Mouse (Mus musculus) cerebellum, postnatal 14 days (tissue): ENCODE measurements around the gene Crhr1.

Source experiments
- DNase-seq, 2 experiments: peaks; one replicate each; pipeline ENCODE4 v3.0.0; 2021; ENCODE audit warnings: mixed read lengths in 2 of 2

The Crhr1 gene

DNA sequence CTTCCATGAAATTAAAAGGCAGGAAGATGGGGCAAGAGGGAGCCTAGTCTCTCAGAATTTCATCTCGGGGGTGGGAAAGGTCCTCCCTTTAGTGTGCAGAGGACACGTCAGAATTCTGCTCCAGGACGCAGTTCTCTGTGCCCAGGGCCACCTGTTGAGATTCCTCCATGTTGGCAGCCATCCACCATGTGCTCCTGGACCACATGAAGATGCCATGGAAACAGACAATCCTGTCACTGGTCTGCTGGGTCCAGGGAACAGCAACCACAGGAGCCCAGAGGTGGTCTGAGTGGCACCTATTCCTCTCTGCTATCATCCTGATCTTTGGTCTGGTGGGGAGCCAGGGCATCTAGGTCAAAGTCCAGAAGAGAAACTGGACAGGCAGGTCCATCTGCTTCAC is 6.3 kb downstream of the Crhr1 start:
- peak; percentile 72 to 77 for DNase-seq

DNA sequence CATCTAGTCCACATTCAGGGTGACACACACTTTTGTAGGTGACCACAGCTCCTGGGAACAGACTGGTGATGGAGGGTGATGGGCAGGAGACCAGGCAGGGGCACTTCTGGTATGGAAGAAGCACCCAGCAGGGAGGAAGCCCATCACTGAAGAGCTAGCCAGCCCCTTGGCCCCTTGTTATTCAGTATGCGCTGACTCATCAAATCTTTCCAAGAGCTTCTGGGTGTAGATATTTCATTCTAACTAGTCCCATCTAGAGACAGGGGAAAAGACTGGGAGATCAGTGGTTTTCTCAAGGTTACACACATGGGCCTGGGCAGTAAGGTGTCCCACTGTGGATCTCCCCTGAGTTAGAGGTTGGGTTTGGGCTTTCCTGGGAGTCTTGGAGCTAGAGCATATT is 12.3 kb downstream of the Crhr1 start:
- DNase-seq: no peak

DNA sequence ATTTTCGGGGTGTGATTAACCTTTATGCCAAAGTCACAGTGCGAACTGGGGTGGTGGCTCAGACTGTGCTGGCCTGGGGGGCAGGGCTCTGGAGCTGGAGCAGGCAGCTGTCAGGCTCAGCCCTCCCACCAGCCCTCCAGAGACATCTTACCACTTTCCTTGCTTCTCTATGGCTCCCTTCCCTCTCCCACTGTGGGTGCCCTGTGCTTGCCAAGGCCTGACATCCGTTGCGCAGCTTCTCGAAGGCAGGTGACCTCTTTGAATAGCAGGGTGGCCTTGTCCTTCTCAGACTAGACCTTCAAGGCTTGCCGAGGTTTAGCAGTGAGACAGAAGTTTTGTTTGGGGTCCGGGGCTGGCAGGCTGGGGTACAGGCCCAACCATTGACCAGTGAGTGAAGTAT is 16.1 kb downstream of the Crhr1 start:
- peak; percentile 77 to 81 for DNase-seq

DNA sequence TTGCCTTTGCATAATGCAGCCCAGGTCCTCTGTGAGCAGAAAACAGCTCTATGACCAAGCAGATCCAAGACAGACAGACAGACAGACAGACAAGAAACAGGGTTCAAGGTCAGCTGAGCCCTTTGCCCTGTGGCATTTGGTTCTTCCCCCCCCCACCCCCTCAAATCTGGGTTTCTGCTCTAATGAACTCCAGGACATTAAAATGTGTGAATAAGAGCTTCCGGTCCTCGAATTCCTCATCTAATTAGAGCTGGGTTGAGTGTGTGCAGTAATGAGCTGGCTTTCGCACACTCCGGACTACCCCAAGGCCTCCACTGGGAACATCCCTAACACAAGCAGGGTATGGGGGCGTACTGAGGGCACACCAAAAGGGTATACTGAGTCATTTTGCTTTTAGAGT is 18.3 kb downstream of the Crhr1 start:
- no peak for DNase-seq

DNA sequence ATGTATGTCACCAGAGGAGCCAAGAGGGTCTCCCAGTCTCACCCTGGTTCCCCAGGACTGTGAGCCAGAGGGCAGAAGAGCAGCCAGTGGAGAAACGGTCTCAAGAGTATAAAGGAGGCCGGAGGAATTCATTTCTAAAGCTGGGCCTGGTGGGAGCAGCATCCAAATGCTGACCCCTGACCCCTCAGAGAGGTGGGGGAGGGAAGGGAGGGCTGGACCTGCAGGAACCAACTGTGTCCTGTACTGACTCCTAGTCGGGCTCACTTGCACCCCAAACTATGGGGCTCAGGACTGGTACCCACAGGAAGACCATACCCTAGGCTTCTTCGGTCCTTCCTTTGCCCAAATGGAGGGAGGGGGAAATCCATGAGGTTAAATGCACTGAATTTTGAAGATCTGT is 21.7 kb downstream of the Crhr1 start:
- DNase-seq: no peak

DNA sequence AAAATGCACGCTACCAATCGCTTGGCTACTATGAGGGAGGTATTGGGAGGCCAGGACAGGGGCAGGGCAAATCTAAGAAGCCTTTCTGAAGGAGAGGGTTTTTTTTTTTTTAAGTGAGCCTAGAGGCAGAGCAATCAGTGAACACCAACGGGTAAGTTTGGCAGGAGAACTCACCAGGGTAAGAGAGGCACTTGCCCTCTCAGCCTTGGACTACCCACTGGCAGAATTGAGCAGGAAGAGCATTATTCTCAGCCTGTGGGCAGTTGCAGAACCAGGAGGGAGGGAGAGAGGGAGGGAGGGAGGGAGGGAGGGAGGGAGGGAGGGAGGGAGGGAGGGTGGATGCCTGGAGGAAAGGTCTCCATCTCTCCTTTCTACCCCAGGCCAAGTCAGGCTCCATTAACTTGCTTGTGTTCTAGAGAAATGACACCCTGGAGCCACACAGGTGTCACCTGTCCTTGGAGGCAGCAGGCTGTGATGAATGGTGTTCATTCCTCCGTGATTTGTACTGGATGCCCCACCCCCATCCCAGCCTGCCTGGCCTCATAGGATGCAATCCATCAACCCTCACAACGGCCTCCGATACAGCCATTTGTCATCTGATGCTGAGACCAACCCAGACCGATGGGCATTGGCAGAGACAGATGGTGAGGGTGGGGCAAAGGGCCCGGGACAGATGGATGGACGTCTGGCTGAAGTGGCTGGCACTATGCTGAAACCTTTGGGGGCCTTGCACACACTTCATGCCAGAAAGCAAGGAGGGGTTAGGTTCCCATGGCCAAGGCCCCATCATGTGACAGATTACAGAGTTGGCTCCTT is 22.4 kb downstream of the Crhr1 start:
- peak; percentile 96 to 97 for DNase-seq

DNA sequence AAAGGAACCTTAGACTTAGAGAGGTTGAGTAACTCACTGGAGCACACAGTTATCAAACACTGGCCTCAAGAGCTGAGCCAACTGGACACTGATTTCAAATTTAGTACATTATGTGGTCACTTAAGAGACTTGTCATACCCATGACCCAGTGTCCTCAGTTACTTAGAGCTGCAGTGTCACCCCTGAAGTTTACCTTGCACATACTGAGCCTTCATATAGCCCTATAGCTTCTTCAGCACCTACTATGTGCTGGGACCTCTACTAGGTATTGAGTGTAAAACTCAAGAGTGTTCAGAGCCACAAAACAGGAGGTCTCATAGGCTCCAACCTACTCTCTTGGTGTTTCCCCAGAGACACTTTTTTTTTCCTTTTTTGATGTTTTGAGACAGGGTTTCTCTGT is 23.2 kb downstream of the Crhr1 start:
- no peak for DNase-seq

DNA sequence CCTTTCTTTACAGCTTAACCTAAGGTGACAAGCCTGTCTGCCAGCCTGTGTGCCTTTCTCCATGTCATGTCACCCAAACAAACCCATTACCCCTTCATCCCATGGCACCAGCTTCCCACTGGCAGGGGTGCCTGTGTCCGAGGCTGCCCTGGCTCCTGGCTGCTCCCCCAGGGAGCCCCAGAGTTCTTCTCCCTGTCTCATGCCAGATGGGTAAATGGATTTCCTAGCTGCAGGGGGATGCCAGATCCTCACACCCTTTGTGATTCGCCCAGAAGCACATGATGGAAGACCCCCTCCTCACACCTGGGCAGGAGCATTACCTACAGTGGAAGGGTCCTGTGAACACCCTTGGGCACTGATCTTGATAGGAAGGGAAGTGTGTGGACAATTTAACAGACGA is 23.7 kb downstream of the Crhr1 start:
- no peak for DNase-seq

DNA sequence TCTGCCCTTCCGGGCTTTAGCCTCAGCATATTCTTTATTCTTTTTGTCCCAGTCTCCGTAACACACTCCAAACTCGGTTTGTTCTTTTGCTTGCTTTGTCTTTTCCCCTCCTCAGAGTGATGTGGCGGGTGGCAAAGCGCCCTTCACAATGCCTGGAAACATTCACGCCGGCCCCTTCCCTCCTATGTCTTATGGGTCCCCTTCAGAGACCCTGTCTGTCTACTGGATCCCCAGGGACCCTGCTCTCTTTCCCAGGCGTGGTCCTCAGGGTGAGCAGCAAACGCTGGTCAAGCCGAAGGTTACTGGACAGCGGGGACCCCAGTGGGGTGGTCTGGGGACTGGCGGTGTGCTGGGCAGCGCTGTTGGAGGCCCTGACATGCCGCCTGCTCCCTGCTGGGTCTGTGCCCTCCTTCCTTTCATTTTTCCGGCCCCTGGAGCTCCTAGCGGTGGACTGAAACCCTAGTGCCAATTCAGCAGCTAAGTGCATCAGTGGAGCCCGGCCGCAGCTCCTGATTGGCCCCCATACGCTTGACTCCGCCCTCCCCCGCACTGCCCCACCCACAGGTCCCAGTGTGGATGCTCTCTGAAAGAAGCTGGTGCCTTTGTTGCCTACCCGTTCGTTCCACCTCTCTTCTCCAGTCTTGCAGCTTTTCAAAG is 25.1 kb downstream of the Crhr1 start:
- DNase-seq: peak; percentile 91

DNA sequence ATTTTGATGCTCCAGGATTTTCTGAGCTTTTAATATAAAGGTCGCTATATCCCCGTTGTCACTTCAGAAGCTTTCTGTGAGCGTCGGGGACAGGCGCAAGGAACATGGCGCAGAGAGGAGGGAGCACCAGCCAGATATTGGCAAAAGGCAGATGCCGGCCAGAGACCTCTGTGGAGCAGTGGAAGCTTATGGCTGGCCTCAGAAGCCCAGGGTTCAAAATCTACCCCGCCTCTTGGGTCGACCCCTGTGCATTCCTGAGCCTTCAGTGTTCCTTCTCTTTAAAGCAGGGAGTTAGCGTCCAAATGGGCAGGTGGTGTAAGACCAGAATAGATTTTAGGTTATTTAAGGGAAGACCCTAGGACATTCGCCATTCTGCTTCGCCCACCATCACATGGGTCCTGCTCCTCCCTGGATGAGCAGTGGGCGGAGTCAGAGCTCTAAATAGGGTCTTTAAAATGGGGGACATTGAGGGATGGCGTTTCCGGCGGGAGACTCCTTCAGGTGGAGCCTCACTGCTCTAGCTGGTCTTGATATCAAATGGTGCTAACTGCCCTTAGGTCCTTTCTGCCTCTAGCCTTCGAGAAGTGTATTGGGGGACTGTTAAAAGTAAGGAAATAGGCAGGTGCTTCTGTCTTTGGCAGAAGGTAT is 25.7 kb downstream of the Crhr1 start:
- no peak for DNase-seq

DNA sequence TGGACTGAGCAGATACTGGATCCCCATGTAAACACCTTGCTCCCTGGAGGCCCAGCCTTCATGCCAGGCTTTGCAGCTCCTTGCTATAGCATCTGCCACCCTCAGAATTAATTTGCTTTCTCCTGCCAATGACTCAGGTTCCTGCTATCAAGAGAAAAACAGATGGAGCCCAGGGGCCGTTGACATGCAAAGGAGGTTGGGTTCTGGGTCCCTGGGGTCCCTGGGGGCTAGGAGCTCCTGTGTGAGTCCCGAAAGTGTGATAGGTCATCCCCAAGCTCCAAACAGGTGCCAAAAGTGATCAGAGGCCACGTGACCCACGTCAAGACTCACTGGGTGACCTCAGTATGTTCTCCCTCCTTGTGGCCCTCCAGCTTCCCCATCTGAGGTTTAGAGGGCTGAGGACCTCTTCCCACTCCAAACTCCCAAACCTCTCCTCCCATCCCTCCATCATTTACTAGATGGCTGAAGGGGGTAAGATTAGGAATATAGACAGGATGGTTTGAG is 27.2 kb downstream of the Crhr1 start:
- DNase-seq: no peak

DNA sequence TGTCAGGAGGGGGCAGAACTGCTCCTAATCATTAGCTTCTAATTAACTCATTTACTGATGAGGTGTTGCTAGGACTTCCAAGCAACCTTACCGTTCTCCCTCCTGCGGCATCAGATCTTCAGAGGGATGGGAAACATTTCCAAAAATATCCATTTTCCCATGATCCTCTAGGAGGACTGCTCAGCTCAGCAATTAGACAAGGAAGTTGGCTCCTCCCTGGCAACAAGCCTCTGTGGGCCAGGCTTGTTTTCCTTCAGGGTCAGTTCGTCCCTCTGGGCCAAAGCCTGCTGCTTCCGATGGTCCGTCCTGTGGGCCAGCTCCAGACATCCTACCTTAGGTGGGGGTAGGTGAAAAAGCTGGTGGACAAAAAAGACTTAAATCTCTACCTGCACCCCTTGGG is 28.5 kb downstream of the Crhr1 start:
- no peak for DNase-seq

DNA sequence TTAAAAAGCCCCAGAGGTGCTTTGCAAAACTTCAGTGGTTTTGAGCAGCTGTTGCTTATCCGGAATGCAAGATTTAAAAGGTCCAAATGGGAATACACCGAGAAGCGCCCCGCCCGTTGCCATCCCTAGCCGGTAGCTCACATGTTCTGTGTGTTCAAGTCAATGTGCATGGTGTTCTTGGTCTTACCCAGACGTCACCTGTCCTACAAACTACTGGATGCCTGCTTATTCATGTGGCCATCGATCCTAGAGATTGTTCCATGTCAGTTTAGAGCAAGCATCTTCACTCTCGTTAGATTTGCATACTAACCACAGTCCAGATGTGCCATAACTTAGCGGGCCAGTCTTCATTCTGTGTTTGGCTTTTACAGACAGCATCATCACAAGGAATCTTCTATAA is 31.6 kb downstream of the Crhr1 start:
- no peak for DNase-seq

DNA sequence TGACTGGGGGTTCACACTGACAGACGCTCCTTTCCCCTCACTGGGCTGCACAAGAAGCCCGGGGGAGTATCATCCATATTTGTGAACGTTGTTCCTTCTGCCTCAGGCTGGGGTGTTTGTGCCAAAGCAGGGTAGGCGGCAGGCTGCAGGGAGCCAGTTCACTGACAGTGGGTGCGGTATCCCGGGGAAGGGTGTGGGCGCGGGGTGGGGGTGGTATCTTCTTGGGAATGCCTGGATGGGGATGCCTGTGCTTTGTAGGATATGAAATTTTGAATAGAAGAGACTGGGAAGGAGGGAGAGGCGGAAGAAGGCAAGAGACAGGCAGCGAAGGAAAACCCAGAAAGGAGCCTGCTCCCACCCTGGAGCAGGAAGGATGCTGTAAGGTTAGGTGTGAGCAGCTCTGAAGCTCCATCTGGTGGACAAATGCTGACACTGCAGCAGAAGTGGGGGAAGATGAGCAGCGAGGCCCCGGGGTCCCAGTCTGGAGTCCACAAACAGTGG is 38.7 kb downstream of the Crhr1 start:
- DNase-seq: peak; percentile 90 to 92

DNA sequence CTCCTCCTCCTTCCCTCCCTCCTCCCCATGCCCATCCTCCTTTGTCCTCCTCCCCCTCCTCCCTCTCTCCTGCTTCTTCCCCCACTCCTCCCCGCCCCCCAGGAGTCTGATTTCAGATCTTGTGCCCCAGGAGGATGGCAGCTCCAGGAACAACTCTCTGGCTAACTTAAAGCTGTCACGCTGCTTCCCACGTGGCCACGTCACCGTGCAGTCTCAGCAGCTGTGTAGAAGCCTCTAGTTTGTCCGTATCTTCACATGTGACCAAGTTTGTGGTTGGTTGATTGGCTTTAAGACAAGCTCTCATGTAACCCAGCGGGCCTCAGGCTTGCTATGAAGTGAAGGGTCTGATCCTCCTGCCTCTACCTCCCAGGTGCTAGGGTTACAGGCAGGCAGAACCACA is 46.2 kb downstream of the Crhr1 start:
- DNase-seq: peak in 1 of 2 experiments; percentile 32

DNA sequence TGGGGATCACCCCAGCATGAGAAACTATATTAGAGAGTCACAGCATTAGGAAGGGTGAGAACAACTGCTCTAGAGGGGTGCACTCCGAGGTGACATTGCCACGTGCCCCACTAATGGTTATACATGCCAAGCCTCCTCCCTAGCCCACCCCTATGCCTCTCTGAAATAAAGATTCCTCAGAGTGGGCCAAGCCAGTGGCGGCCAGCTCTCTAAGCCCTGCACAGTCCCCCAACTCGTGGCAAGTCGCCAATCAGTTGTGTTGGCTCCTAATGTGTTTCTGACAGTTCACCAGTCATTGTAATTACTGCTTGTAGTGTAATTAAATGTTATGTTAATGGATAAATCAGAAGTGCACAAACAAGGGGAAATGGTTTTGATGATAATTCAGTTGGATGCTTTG is 47.1 kb downstream of the Crhr1 start:
- DNase-seq: peak; percentile 53 to 71

DNA sequence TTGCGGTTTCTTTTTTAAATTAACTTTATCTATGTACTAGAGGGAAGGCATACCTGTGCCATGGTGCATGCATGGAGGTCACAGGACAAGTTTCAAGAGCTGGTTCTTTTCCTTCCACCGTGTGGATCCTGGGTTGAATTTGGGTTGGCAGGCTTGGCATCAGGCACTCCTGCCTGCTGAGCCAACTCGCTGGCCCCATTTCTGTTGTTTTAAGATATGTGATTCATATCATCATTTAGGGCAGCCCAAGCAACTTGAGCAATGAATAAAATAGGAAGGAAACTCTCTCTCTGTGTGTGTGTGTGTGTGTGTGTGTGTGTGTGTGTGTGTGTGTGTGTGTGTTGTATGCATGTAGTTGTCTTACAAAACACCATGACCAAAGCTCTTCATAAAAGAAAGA is 49.5 kb downstream of the Crhr1 start:
- peak; percentile 32 to 59 for DNase-seq

DNA sequence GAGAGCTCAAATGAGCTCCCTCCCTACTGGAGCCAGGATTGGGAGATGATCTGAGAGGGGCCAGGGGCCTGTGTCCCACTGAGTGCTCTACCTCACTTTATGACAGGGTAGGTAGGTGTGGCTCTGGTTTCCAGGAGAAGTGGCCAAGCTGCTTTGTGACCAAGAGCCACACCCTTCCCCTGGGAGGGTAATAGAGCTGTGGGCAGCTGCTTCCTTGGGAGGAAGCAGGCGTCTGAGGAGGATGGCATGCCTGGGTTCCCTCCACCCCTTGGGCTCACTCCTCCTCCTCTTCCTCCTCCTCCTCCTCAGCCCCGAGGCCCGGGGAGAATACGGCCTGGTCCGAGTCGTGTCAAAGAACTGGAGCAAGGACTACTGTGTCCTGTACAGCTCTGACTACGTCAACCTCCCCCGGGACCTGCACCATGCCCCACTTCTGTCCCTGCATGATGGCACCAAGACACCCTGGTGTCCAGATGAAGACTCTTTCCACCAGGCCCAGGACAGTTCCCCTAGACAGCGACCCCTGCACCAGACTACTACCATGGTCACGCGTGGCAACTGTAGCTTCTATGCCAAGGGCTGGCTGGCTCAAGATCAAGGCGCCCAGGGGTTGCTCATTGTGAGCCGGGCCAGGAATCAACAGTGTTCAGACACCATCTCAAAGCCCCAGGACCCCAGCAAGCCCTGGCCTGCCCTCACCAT is 53.6 kb downstream of the Crhr1 start, which contains the start of gene Sppl2c:
TSS of gene Sppl2c (plus strand) at position 193 of the 702 bp plus-strand sequence.
- peak in 1 of 2 experiments; percentile 36 for DNase-seq

DNA sequence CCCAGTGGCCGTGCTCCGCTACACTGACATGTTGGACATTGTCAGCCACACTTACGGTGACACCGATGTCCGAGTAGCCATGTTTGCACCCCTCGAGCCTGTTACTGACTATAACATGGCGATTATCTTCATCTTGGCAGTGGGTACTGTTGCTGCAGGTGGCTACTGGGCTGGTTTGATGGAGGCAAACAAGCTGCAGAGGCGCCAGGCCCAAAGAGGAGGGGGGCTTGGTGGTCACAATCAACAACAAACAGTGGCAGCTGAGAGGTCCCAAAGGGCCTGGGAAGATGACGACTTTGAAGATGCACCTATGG is 54.1 kb downstream of the Crhr1 start:
- DNase-seq: no peak

DNA sequence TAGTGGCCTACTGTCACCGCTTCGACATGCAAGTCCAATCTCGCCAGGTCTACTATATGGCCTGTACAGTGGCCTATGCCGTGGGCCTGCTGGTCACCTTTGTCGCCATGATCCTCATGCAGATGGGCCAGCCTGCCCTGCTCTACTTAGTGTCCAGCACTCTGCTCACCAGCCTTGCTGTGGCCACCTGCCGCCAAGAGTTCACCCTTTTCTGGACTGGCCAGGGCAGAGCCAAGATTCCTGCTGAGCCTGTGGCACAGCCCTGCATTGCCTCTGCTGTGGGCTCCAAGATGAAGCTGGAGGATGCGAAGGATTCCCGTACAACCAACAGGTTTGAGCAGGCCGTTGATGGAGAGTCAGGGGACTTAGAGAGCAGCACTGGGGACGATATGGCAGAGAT is 55.1 kb downstream of the Crhr1 start:
- peak; percentile 27 to 51 for DNase-seq

DNA sequence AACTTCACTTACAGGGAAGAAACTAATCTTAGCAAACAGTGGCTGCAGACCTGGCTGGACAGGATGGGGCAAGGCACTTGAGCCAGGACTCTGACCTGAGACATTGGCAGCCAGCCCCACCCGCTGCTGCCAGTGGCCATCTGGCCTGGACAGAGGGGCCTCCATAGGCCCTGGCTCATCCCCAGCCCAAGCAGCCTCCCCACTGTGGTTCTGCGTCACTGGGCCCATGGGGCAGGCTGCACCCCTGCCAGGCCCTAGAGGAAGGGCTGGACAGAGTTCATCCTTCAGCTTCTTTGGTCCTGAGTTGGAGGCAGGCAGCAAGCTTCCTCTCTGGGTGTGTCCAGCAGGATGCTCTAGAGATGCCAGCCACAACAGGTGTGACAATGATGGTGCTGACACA is 57.4 kb downstream of the Crhr1 start:
- DNase-seq: peak; percentile 91 to 93

DNA sequence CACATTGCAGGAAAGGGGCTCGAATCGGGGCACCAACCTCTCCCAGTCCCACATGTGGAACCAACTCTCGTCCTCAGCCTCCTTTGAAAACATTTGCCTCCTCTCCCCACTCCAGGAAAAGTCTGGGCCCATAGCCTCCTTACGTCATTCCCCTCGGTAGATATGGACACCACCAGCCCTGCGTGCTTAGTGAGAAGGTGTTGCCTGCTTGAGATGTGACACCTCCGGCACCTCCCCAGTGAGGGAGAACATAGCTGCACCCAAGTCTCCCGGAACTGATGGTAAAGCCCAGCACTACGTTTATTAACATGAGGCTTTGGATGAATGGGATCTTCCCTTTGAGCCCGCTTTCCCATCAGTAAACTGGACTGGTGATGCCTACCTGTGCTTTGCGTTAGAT is 62.7 kb downstream of the Crhr1 start:
- DNase-seq: no peak

DNA sequence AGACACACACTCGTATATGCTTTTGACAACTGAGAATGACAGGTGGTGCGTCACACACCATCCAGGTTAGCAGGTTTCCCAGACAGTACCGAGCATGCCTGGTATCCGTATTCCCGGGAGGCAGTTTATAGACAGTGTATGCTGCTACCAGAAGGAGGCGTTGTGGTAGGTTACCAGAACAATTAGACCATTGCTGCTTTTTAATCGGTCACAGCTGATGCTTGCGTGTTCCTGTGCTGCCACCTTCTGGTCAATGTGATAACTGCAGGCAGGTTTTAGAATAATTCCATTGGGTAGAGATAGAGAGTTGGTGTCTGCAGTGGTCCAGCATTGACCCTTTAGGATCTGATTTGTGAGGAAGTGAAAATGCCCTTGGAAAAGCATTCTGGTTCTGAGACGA is 63.1 kb downstream of the Crhr1 start:
- peak; percentile 98 to 99 for DNase-seq
